Mouse (Mus musculus) megakaryocyte, embryonic 14.5 days (primary cell): ENCODE data around the gene Slc6a20b.

Source experiments
- FLI1 ChIP-seq: IDR thresholded peaks from 2 replicates; pipeline ENCODE4 v1.6.1; 2012; ENCODE audit warnings: low read length, inconsistent platforms, mixed read lengths
- GATA1 ChIP-seq: IDR thresholded peaks from 3 replicates; pipeline ENCODE4 v1.6.1; 2012; ENCODE audit warnings: mixed read lengths, low read length, inconsistent platforms, borderline replicate concordance

- TF ChIP-seq GATA1 (no peak), FLI1 (no peak)
Measured at GRCm38 (mm10) chr9:123632281-123632680, at the start of gene Slc6a20b.
